Mouse (Mus musculus) spleen, postnatal 14 days (tissue): ENCODE data around the gene Olfr750.
A peak's percentile ranks its signal among the peaks of the same experiment; 100 is the strongest.

Experiments used
- DNase-seq, 2 experiments: peaks; one replicate each; pipeline ENCODE4 v3.0.0; 2021 to 2022; ENCODE audit warnings: low spot score in 2 of 2

Gene Olfr750

GRCm38 (mm10) chr14:51027387-51028155 is 46.7 kb downstream of the Olfr750 start:
- no peak for DNase-seq

- peak; percentile 25 to 66 for DNase-seq
Measured at GRCm38 (mm10) chr14:51026391-51027133, 47.7 kb downstream of the Olfr750 start.

- DNase-seq = no peak
Measured at GRCm38 (mm10) chr14:51024820-51025219, 49.4 kb downstream of the Olfr750 start.

GRCm38 (mm10) chr14:51023457-51023856 is 50.8 kb downstream of the Olfr750 start:
- no peak for DNase-seq

GRCm38 (mm10) chr14:51017256-51017655 is 57.0 kb downstream of the Olfr750 start:
- no peak for DNase-seq
